Mouse (Mus musculus): Measurements from ENCODE around the gene Cln5. TPM values are rescaled to one million over a fixed set of nuclear protein-coding genes. Genes with fewer than 3 reads are reported as not detected.

The Cln5 gene
- total and polyA plus RNA-seq, 2 experiments from 2014 or later: 14.7 to 21.8 TPM

GRCm38 (mm10) chr14:103114994-103115670 is 45.1 kb downstream of the Cln5 start:
- H3K27ac ChIP-seq (ENCODE audit: low read depth): no peak overlapping the region
- no peaks in the 10 kb centered on the region for H3K9me3 ChIP-seq (replicated peaks; ENCODE audit: control insufficient read depth, low read length)
- 92% methylated on average over 3 of the region's 3 CpGs for WGBS
- H3K27me3 ChIP-seq (ENCODE audit: control insufficient read depth, insufficient read depth, low read length): no peaks in the 10 kb centered on the region
- ATAC-seq (ENCODE audit: insufficient read depth, low read depth) (no peak), DNase-seq (ENCODE audit: low spot score) (no peak)
- no peaks in the 10 kb centered on the region for H3K4me1 ChIP-seq (ENCODE audit: control insufficient read depth, insufficient read depth)
- H3K4me2 ChIP-seq (ENCODE audit: low read depth, low read length): no peak overlapping the region
- TF ChIP-seq CTCF (IDR thresholded peaks at IDR 0.05; ENCODE audit: low read depth): no peak
- no peak overlapping the region for H3K9ac ChIP-seq (replicated peaks; ENCODE audit: low read depth, low read length)
- no peak overlapping the region for H3K4me3 ChIP-seq (ENCODE audit: low read depth, low read length)
- peaks cover 64% of the 10 kb centered on the region for H3K36me3 ChIP-seq (replicated peaks; ENCODE audit: control insufficient read depth, insufficient read depth, low read length)

GRCm38 (mm10) chr14:103125756-103126155 is 55.7 kb downstream of the Cln5 start:
- H3K9me3 ChIP-seq (replicated peaks; ENCODE audit: control insufficient read depth, low read length): no peaks in the 10 kb centered on the region
- H3K4me2 ChIP-seq (ENCODE audit: low read depth, low read length): no peak overlapping the region
- no peak for DNase-seq (ENCODE audit: low spot score)
- WGBS: 83% methylated on average over 6 of the region's 6 CpGs
- no peak for TF ChIP-seq CTCF (IDR thresholded peaks at IDR 0.05; ENCODE audit: low read depth)
- no peak for TF ChIP-seq EP300 (IDR thresholded peaks at IDR 0.05; ENCODE audit: low read depth)
- no peaks in the 10 kb centered on the region for H3K27me3 ChIP-seq (ENCODE audit: control insufficient read depth, insufficient read depth, low read length)
- no peak overlapping the region for H3K27ac ChIP-seq (ENCODE audit: low read depth)
- ATAC-seq (ENCODE audit: insufficient read depth, low read depth): no peak
- peaks cover 73% of the 10 kb centered on the region for H3K36me3 ChIP-seq (replicated peaks; ENCODE audit: control insufficient read depth, insufficient read depth, low read length)
- H3K9ac ChIP-seq (replicated peaks; ENCODE audit: low read depth, low read length): no peak overlapping the region
- H3K4me3 ChIP-seq (ENCODE audit: low read depth, low read length): no peak overlapping the region
- no peaks in the 10 kb centered on the region for H3K4me1 ChIP-seq (ENCODE audit: control insufficient read depth, insufficient read depth)

Other genes with a start within 250 kb of the Cln5 start
- gene Kctd12, start 87.6 kb upstream of the Cln5 start, total RNA-seq (2014; rRNA removed; ENCODE audit: low replicate concordance): 28.2 and 32.3 TPM in 2 replicates
- gene Kctd12, start 87.6 kb upstream of the Cln5 start, polyA plus RNA-seq (2015; fragmentation: Nextera tagmentation; extraction: Ambion mirVana): 4.6 and 6.4 TPM in 2 replicates
- gene Acod1, start 23.2 kb upstream of the Cln5 start, total RNA-seq (2014; rRNA removed; ENCODE audit: low replicate concordance): not detected in 2 replicates
- gene Acod1, start 23.2 kb upstream of the Cln5 start, polyA plus RNA-seq (2015; fragmentation: Nextera tagmentation; extraction: Ambion mirVana): 0.07 TPM in 1 of 2 replicates, not detected in the other
- 74.3 and 99.7 TPM in 2 replicates for gene Fbxl3, start 29.4 kb downstream of the Cln5 start, total RNA-seq (2014; rRNA removed; ENCODE audit: low replicate concordance)
- 16.7 and 17.0 TPM in 2 replicates for gene Fbxl3, start 29.4 kb downstream of the Cln5 start, polyA plus RNA-seq (2015; fragmentation: Nextera tagmentation; extraction: Ambion mirVana)

Data from heart, postnatal 0 days (tissue).